Mouse (Mus musculus) brain, embryonic 14.5 days (tissue): Measurements from ENCODE around the gene Pgrmc2. TPM values are rescaled to one million over a fixed set of nuclear protein-coding genes. Genes with fewer than 3 reads are reported as not detected.
A peak's percentile ranks its signal among the peaks of the same experiment; 100 is the strongest.

Experiments used
- DNase-seq: peaks from one replicate; pipeline ENCODE4 v3.0.0-alpha.2; 2011; ENCODE audit warnings: low read depth
- CTCF ChIP-seq: fragments of 200-500 bp; IDR thresholded peaks from 2 replicates; pipeline ENCODE4 v1.5.1; 2012; ENCODE audit warnings: inconsistent platforms, mild to moderate bottlenecking, moderate library complexity, borderline replicate concordance; ENCODE audit not compliant: insufficient read depth, insufficient read length; ENCODE audit errors: extremely low read depth
- POLR2A ChIP-seq: fragments of 200-500 bp; IDR thresholded peaks from 2 replicates; pipeline ENCODE4 v1.6.1; 2012; ENCODE audit warnings: mild to moderate bottlenecking, inconsistent platforms, borderline replicate concordance; ENCODE audit not compliant: poor library complexity, insufficient read depth, insufficient read length, severe bottlenecking; ENCODE audit errors: extremely low read depth
- polyA plus RNA-seq: library from polyadenylated mRNA; depleted of rRNA; stranded (reverse); fragments of >200 nt; gene quantifications from 2 replicates; pipeline ENCODE4 v1.2.3, GENCODE M21; 2012; rRNA removed

The Pgrmc2 gene
- 25.5 and 29.2 TPM in 2 replicates for polyA plus RNA-seq

GRCm38 (mm10) chr3:41082885-41083789 lies at the start of gene Pgrmc2:
Gene Pgrmc2, minus strand, starts transcription at chr3:41083046.
- TF ChIP-seq POLR2A (peak; percentile 92), CTCF (peak; percentile 10; the same call in 1 of the 2 replicates)
- DNase-seq = peak; percentile 100

GRCm38 (mm10) chr3:41124000-41124294 lies 41.1 kb upstream of the Pgrmc2 start:
- no peak for DNase-seq
- TF ChIP-seq CTCF (no peak), POLR2A (no peak)

GRCm38 (mm10) chr3:41123190-41123999 lies 40.5 kb upstream of the Pgrmc2 start:
- no peak for TF ChIP-seq CTCF
- TF ChIP-seq POLR2A = no peak

GRCm38 (mm10) chr3:41118173-41118572 lies 35.3 kb upstream of the Pgrmc2 start:
- TF ChIP-seq POLR2A (no peak), CTCF (no peak)
- no peak for DNase-seq

More at GRCm38 (mm10) chr3:41123190-41123999, 40.5 kb upstream of the Pgrmc2 start:
- DNase-seq = peak; percentile 48

- DNase-seq = no peak
- TF ChIP-seq CTCF (no peak), POLR2A (no peak)
Observed at GRCm38 (mm10) chr3:41117447-41117846, 34.6 kb upstream of the Pgrmc2 start.

- no peak for DNase-seq
- TF ChIP-seq POLR2A (no peak), CTCF (no peak)
Observed at GRCm38 (mm10) chr3:41113186-41113585, 30.3 kb upstream of the Pgrmc2 start.

- TF ChIP-seq CTCF (no peak), POLR2A (no peak)
- peak; percentile 40 for DNase-seq
Observed at GRCm38 (mm10) chr3:41108306-41108785, 25.5 kb upstream of the Pgrmc2 start.

GRCm38 (mm10) chr3:41107600-41108305 lies 24.9 kb upstream of the Pgrmc2 start:
- peak; percentile 24 for DNase-seq

GRCm38 (mm10) chr3:41101905-41102304 lies 19.1 kb upstream of the Pgrmc2 start:
- TF ChIP-seq POLR2A = no peak
- TF ChIP-seq CTCF = no peak
- DNase-seq = no peak

More at GRCm38 (mm10) chr3:41107600-41108305, 24.9 kb upstream of the Pgrmc2 start:
- no peak for TF ChIP-seq POLR2A
- no peak for TF ChIP-seq CTCF

GRCm38 (mm10) chr3:41100157-41100556 lies 17.3 kb upstream of the Pgrmc2 start:
- TF ChIP-seq POLR2A (no peak), CTCF (no peak)
- no peak for DNase-seq

GRCm38 (mm10) chr3:41099672-41100071 lies 16.8 kb upstream of the Pgrmc2 start:
- no peak for DNase-seq
- TF ChIP-seq CTCF = no peak
- no peak for TF ChIP-seq POLR2A

GRCm38 (mm10) chr3:41093210-41093609 lies 10.4 kb upstream of the Pgrmc2 start:
- TF ChIP-seq CTCF (no peak), POLR2A (no peak)
- DNase-seq = no peak
